Mouse (Mus musculus) layer of hippocampus, adult 9-11 months (tissue): ENCODE measurements at regions not wholly inside any gene's neighbourhood (a gene's known extent, or its start where the extent isn't known, plus 50 kb on each side); places are given as distances from the start of the nearest gene placed in this dataset.
"Not testable (repeated sequence)": the region's sequence is repeated elsewhere in the genome, so short reads cannot be mapped to it uniquely, and the experiment has no call there.

ENCODE experiments used
- DNase-seq: peaks from one replicate; pipeline ENCODE4 v3.0.0; 2022

DNA sequence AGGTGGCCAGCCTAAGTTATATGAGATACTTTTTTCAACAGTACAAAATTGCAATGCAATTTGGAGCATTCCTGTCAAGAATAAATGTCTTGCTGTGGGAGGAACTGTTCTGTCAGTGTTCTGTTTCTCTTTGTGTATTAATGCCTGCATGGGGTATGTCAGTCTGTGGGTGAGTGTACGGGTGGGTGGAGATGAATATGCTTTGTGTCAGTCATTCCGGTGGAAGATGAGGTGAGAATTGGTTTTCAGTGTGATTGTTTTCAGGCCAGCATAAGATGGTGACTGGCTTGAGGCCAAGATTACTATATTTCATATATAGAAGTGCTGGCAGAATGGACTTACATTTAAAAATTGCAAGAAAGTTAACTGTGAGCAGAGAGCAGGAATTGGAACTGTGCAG, 184.0 kb downstream of the Frk start:
- DNase-seq: peak; percentile 8

DNA sequence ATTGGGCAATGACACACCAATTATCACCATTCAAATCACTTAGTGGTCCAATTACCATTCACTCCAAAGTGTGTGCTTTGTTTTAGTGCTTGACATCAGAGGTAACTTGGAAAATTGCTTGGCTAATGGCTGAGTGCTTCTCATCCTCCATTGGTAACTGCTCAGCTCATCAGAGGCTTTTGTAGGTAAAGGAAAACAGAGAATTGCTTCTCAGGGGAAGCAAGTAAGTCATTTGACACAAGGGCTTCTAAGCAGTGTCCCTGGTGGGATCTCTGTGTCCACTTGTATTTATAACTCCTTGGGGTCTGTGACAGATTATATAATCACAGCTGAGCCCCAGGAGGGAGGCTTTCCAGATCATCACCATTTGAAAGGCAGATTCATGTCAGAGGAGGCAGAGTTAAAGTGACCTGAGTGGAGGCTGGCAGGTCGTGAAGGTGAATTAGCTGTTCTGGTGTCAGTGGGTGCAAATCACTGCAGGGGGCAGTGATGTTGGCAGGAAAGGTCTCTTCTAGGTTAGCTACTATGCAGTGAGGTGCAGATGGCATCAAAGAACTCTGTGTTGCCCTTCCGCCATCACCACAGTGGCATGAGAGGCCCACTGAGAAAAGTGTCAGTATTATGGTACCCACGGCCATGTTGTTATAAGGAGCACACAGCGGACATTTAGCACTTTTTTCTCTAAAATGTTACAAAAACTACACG, 184.7 kb downstream of the Frk start:
- DNase-seq: no peak

DNA sequence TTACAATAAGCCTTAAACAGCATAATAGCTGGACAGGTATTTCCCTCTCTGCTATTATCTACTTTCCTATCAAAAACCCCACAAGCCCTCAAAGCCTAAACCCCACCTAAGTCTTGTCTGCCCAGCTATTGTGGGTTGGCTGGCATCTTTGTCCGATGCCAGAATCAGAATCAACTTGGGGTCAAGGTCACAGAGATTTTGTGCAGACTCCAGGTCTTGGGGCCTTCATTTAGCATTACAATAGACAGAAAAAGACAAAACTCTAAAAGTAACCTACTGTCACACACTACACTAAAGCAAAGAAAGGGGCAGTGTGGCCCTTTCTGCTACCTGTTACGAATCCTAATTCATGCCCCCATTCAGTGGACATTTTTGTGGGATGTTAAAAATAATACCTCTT, 188.6 kb downstream of the Frk start:
- no peak for DNase-seq

DNA sequence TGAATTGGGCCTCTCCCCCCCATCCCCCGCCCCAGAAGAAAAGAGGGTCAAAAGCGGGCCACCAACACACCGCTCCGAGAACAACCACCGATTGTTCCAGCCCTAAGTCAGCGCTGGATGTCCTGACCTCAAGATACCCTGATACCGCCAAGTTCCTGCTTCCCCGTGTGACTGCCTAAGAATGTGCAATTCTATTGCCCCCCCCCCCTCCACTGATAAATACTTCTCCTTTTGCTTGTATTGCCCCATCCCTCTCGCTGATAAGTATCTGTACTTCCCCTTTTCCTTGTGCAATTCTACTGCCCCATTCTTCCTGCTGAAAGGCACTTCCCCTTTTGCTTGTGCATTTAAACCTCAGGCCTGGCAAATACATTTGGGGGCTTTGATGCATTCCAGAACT, 216.2 kb downstream of the Frk start:
- not testable (repeated sequence) for DNase-seq

DNA sequence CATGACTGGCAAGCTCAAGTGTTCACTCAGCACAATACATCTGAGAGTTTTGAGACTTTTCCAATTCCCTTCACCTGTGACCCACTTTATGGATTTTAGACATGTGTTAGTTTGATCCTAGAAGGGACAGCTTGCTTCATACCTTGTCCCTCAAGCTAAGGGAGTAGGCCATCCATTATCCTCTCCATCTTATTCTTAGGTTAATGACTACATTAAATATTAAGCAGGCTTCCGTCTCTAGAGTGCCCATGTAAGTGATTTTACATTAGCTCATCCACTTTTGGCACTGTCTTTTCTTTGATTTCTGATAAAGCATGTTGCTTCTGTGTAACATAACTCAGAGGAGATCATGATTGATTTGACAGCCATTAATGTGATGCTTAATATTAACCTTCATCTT, 218.8 kb downstream of the Frk start:
- no peak for DNase-seq

DNA sequence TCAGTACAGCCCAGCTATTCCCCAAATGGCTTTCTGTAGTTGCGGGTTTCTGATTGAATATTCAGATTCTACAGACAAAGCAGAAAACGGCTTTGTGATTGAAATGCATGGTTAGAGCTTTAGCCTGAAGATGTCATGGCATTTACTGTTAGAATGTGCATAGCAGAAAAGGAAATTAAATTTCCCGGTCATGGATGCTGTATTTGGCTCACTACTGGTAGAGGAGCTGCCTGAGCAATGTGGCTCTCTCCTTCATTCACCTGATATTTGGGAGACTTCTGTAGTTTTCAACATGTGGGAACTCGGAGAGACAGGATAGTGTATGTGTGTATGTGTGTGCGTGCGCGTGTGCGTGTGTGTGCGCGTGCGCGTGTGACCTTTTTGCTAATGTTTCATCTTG, 222.2 kb downstream of the Frk start:
- no peak for DNase-seq

DNA sequence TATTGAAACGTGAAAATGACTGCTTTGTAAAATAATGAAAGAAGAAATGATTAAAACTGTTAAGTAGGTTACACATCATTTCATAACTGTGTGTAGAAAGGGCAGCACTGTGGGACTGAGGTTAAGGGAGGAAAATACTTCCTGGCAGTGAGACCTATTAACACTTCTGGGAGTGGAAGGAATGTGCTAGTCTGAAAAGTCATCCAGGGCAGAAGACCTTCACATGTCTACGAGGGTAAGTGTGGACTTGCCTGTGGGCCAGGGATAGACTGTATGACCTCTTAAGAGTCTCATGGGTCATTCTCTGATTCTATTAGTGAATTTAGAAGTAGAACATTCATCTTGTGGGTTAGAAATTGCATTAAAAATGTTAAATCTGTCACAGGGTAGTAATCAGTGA, 248.1 kb downstream of the Frk start:
- DNase-seq: no peak

DNA sequence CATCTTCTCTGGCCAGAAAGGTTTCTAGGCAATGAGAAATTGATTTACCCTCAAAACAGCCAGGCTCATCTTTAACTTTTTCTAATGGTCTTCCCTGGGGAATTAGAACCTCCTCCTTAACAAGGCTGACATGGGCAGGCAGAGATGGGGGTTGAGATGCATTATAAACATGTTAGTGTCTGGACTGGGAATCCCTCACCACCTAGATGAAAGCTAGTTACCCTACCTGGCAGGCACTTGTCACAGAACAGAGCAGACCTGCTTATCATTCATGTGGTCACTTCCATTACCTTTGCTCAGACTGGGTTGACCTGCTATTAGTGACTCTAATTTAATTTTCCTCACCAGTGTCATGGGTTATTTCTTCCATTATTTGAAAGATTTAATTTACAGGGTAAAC, 279.2 kb downstream of the Frk start:
- DNase-seq: no peak

DNA sequence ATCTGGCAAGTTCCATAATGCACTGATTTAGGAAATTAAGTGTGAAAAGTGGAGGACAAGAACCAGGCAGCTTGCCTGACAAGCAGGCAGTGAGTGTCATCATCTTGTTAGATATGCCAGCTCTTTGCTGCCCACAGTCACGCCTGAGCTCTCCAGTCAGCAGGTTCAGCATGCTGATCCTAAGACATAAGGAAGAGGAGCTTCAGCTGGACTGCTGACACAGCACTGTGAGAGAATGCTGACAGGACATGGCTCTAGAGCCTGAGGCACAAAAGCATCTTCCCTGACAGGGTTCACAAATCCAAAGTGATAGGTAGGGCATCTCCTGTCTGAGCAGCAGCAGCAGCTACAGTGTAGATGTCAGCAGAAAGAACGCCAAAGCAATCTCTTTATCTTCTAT, 308.9 kb downstream of the Frk start:
- no peak for DNase-seq

DNA sequence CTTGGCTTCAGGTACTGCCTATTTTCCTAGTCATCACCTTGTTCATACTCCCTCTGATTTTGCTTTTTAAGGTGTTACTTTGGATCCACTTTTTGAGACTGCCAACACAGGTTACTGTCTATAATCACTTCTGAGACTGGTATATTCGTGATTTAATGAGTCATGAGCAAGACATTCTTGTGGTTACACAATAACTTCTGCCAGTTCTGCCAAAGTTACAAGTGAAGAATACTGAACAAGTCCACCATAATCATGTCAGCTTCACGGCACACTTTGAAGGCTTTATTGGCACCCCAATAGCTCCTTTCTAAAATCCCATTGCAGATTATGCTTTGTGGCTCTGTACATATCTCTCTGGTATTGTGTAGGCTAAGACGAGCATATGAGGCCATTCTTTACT, 327.9 kb downstream of the Frk start:
- DNase-seq: no peak

DNA sequence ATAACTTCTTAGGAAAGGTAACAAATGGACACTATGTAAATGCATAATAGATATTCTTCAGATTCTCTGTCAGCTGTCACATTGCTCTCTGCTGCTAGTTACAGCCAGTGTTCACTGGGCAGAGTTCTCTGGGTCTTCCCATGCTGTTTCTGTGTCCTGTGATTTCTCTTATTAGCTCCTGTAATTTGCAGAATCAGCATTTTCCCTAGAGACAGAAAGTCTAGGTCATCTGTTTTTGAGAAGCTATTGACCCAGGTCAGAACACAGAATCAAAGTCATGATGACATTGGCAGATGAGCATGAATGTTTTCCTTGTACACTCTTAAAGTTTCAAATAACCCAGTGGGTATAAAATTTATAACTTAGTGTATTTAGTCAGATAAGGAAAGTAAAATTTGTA, 340.9 kb downstream of the Frk start:
- DNase-seq: no peak

DNA sequence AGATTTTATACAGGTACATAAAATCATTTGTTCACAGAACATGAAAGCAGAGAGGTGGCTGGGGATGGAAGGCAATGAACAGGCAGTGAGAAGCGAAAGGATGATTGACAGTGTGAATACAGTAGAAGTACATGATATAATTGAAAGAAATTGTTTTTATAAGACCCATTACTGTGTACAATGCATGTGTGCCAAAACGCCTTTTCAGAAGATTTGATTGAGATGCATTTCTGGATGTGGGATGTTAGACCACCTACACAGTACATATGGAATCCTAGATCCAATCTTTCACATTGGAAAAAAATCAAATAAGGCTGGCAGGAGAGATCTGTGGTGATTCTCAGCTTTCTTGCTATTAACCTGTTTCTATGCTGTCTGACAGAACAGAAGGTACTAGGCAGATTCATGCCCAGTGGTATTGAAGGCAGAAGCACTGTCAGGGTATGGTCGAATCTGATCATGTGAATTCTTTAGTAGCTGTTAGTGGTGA, 358.9 kb downstream of the Frk start:
- DNase-seq: peak; percentile 19

DNA sequence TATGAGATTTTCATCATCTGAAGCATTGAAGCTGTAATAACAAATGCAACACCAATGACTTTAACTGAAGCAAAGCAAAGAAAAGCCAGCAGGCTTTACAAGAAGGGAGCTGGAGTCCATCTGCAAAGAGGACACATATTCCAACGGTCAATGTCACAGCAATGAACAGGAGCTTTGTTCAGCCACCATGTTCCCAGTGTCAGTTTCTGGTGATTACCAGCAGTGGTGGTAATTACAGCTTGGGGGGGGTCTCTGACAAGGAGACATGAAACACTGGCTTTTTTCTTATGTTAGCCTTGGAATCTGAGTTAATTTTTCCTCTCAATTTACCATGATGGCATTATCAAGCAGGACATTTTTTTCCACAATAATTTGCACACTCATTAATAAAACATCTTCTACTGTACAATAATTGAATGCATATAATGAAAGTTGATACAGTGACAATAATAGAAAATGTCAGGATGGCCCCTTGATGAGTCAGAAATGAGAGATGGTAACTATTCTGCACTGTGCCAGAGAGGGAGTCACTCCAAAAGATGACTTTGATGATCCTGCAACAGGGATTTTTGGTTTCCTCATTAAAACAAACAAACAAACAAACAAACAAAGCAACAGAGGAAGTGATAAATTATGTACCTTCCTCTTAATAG, 373.4 kb downstream of the Frk start:
- no peak for DNase-seq

DNA sequence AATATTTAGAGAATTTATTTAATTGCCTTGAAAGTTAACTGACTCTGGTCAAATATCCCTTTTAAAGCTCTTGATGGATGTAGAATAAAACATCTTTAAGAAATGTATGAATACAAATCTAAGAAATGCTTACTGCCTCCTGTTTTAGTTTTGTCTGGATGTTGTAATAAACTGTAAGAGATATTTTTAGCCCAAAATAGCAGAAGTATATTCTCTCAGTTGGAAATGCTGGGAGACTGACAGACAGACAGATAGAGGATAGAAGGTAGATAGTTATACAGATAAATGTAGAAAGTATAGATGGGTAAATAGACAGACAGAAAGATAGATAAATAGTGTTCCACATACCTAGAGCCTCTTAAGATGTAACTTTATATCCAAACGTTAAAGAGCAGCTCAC, 379.5 kb downstream of the Frk start:
- no peak for DNase-seq

DNA sequence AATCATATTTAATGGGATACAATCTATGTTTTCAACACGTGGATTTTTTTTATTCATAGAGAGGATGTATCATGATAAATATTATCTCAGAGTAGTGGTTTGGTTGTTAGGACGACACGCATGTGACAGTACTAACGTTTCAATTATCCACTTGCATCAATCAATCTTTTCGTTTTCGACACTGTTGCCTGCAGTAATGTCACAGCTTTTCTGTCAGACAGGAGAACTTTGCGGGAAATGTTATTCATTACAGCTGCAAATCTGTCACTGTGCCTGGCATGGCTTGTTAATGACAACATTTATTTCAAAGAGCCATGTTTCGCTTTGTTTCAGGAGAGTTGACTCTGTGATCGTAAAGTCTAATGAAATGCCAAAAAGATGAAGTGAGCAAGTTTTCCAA, 388.7 kb downstream of the Frk start:
- no peak for DNase-seq

DNA sequence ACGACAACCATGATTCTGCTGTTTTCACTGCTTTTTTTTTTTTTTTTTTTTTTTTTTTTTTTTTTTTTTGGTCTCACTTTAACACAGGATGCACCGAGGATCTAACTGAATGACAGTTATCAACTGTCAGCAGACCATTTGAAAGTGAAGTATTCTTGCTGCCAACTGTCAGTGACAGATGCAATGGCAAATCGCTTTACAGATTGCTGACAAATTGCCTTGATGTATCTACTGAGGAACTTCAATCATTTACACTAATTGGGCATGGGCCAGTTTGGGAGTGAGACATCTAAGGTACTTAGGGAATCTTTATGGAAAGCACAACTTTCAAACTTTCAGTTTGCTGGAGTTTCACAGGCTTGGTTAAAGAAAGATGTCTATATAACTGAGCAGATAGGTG, 395.3 kb downstream of the Frk start:
- DNase-seq: no peak

DNA sequence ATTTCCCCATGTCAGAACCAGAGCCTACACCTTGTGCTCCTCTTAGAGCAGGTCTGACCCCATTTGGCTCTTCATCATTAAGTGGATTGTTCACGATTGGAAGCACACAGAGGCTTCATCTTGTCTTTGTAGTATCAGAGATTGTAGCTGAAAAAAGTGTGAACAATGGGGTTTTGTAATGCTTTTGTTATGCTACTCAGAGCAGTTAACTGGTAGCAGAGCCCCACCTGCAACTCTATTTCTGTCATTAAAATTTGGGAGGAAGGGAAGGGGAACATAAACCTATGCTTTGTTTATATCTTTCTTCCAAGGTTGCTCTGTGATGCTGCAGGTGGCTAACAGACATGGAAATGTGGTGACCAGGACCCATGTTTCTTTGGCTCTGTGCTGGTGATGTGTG, 404.4 kb downstream of the Frk start:
- no peak for DNase-seq

DNA sequence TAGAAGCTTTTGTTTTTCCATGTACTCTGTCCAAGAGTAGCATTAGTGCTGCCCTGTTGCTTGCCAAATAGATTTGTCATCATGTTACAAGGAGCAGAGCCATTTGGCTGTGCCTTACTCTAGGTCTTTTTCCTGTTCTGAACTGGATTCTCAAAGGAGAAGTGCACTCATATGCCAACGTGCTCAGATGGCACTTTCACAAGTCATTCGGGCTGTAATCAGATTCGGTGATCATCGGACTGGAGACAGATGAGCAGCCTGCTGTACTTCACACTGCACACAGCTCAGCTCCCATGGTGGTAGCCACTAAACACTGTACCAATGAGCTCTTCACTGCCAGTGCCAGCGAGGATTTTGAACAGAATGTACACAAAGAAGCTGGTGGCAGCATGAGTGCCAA, 421.1 kb downstream of the Frk start:
- DNase-seq: no peak

DNA sequence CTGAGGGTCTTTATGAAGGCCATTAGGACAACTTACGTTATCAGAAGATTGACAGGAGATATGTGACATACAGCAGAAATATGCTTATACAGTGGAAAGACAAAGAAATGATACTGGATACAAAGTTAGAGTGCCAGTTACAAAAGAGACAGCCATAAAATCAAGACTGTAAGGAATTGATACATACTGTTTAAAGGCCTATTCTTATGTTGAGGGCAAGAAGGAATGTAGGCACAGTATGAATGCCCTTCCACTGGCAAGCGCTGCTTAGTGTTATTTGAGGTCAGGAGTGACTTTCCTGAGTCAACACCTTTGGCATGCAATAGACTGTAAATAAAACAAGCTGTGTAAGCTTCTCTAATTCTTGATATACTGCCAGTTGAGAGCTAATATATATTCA, 421.5 kb downstream of the Frk start:
- no peak for DNase-seq

DNA sequence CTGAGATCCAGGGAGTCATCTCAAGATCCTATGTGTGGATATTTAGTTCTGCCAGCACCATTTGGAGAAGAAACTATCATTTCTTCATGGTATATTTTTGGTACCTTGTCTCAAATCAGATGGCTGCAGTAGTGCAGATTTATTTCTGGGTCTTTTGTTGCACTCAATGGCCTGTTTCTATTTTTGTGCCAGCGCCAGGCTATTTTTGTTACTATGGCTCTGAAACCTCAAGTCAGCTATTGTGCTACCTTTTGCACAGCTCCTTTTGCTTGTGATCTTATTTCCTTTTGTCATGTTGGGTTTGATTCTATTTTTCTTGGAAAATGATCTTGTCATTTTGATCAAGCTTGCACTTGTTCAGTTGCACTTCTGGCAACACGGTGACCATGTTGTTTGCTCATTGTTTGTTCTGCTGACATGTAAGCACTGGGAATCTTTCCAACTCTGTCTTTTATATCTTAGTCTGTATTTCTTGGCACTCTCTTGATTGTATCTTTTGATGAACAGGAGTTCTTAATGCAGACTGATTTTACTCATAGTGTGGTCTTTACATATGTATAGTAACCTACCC, 429.0 kb downstream of the Frk start:
- DNase-seq: no peak
